Mouse (Mus musculus) frontal cortex, postnatal 36 days (tissue): ENCODE results near the gene Epb41l2.

ENCODE experiments used
- DNase-seq, 2 experiments: peaks; one replicate each; pipeline ENCODE4 v3.0.0; 2022; ENCODE audit warnings: low spot score in 2 of 2

Epb41l2 gene

DNA sequence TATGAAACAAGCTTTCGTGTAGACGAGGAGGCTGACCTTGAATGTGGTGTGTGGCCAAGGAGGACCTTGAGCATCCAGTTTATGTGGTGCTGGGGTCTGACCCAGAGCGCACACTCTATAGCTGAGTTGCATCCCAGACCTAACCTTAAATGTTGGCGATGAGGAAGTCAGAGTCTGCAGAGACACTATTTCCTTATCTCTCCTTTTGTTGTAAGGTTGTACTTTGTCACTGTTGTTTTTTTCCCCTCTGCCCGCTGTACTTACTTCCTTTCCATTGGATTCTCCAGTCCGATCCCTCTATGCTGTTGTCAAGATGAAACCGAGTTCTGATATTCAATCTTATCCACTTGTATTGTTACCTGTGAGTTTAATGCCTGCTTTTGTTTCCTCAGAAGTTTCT, 5.6 kb downstream of the Epb41l2 start:
- no peak for DNase-seq

DNA sequence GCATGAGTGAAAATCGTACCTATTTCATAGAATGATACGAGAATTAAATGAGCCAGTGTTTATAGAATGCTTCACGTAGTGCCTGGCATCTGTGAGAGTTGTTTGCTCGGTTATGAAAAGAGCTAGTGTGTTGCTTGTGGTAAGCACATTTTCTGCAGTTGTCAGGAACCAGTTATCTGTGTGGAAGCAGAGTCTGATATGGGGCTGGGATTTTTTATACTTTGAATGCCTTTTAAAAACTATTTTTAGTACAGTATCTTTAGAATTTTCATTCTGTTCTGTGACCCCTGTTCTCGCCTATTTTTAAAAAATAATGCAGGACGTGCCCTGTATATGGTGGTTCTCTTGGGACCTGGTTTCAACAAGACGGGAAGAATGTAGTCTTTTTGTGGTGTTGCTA, 6.1 kb downstream of the Epb41l2 start:
- DNase-seq = no peak

DNA sequence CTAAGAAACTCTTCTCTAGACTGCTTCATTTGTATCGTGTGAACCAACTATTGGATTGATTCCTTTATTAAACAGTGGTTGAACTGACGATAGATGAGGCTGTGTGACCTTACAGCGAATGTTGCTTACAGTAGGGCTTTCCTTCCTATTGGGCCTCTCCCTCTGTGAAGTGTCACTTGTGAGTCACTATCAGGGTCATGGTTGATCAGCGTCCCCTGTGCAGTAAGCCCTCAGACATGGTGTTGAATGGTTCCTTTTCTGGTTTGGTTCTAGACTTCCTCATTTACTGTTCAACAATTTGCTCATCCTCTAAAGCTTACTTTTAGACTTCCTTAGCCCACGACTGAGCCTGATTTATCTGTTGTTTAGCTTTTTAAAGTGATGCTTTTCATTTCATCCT, 7.1 kb downstream of the Epb41l2 start:
- DNase-seq = no peak

DNA sequence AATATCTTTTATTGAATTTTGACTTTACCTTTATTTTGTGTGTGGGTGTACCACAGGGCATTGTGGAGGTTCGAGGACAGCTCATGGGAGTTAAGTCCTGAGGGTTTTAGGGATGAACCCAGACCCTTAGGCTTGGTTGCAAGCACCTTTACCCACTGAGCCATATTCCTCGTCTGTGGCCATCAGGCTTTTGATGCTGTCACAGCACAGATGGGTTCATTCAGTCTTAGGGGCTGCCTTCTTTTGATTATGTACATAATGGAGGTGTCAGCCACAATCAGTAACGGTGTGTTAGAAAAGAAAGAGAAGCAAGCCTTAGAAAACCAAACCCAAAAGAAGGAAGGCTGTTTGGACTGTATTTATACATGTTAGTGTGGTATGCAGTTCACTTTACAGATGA, 9.3 kb downstream of the Epb41l2 start:
- DNase-seq = no peak

DNA sequence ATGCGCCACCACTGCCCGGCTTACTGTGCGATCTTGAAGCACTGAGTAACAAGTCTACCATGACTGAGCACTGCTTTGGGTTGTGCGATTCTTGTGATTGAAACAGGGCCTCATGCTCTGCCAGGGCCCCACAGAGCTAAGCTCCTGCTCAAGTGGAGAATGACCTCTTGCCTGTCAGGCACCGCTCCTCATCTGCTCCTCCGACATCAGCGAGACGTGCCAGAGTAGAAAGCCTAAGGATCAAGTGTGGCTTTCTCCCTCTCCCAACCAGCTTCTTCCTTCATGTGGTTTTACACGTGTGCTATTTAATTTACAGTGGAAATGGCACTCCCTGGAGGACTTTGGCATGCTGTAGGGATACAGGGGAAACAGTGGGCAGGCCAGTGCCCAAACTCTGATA, 10.1 kb downstream of the Epb41l2 start:
- DNase-seq = no peak

DNA sequence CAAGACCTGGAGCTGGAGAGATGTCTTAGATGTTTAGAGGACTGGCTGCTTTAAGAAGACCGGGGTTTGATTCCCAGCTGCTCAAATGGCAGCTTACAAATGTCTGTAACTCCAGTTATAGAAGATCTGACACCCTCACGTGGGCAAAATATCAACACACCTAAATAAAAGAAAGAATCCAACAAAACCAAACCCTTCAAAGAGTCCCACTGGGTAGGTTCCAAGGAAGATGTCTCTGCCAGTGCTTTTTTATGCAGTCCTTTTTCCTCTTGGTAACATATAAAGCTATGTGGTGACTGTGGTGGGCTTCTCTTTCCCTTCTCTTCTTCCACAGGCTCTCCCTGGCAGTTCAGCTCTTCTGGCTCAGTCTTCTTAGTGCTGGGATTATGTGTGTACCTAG, 11.7 kb downstream of the Epb41l2 start:
- no peak for DNase-seq

DNA sequence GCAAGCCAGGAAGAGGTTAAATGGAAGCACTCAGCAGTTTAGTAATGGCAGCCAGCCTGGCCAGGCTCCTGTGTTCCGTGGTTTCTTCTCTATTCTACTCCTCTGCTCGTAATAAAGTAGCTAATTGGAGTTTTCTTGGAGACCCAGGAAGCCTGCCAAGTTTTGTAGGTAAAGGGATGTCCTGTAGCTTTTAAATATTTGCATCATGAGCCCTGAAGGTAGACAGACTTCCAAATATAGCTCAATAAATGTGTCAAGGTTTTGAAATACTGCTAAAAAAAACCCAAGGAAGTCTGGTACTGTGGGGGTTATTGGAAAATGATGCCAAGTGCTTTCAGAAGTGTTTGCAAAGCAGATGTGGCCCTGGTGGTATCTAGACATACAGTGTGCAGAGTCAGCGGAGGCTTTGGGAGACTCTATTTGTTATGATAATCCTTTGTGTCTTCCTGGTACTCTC, 12.3 kb downstream of the Epb41l2 start:
- no peak for DNase-seq

DNA sequence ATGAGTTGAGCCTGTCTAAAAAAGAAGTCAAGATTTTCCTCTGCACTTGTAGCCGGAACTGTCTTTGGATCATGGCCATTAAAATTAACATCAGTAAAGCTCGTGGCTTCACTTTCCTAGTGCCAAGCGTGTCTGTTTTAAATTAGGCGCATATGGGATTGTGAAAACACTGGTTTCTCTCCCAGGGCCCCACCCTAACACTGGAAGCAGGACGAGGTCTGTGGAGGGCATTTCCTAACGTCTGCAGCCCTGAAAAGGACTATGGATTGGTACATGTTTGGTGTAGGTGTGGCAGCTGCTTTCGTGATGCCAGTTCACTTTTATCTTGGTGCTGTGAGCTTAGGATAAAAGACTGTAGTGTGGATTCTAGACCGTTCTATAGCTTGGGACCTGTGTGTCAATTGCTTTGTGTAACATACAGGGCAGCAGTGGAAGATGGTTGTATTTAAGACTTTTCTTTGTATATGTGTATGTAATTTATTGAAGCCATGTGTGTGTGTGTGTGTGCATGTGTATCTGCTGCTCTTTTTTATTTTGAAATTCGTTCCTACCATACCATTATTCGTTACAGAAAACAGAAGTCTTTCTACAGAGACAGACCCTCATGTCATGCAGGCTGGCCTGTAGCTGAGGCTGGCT, 13.0 kb downstream of the Epb41l2 start:
- no peak for DNase-seq

DNA sequence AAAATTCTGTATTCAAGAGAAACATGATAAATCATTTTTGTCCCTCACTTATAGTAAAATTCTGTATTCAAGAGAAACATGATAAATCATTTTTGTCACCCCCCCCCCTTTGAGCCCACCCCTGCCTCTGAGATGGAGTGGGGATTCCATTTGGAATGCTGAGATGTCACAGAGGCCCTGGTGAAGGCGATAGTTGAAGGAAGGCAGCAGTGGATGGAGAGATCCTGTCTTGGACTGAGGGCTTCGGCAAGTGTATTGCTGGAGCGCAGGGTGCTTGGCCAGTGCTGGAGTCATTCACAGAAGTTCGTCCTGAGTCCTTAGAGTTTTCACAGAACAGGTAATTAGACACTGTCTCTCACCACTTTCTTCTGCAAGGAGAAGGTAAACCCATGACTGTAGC, 15.4 kb downstream of the Epb41l2 start:
- DNase-seq = no peak

DNA sequence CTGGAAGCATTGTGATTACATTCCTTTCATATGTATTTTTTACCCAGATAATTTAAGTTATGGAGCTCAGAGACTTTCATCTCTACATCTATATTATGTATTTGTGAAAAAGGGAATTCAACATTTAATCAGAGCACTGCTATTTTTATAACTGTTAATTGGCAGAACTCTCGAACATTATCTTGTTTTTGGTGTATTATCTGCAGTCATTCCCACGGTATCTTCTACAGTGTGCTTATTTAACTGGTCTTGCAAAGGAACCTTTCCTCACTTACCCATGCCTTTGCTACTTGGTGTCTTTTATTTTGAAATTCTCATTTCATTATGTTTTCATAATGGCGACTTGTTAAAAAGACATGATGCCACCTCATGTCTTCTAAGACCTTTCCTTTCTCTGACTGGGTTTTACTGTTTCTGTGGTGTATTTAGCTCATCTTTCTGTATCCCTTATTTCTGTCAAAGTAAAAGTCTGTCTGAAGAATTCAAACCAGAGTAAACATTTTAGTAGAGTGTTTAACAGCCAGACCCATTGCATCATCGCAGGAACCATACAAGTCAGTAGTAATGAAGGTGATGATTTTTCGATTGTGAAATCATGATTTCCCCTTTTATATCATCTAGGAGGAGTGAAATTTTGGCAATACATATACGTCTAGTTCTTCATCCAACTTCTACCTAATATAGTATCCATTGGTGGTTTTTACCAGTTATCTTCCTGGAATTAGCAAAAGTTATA, 21.3 kb downstream of the Epb41l2 start:
- DNase-seq = no peak

DNA sequence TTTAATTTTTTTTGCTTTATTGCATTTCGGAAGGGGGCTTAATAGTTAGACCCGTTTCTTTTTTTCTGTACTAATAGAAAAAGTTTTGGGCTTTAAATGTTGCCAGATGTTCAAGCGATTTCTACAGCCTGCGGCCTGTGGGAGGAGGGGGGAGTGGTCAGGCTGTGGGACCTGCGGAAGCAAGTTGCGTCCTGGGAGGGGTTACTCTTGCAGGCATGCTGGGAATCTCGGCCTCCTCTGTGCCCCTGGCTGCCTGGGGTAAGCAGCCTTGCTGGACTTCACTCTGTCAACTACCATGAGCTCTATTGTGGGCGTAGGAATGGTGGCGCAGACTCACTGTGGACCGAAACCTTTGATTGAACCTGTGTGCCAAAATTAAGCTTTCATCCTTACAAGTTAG, 22.4 kb downstream of the Epb41l2 start:
- DNase-seq = no peak

DNA sequence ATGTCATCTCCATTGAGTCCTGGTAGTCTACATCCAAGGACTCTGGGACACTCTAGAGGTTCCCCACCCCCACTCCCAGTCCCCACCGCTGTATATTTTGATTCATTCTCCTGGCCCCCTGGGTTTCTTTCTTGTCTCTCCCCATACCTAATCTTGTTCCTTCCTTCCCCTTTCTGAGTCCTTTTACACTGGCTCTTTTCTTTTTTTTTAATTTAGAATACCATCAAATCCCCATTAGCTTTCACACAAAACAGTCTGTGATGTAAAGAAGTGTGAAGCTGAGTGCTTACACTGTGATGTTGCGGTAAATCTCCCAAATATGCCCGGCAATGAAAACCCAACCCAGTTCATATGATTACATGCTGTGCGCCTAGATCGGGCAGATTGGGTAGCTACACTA, 23.6 kb downstream of the Epb41l2 start:
- DNase-seq = no peak

DNA sequence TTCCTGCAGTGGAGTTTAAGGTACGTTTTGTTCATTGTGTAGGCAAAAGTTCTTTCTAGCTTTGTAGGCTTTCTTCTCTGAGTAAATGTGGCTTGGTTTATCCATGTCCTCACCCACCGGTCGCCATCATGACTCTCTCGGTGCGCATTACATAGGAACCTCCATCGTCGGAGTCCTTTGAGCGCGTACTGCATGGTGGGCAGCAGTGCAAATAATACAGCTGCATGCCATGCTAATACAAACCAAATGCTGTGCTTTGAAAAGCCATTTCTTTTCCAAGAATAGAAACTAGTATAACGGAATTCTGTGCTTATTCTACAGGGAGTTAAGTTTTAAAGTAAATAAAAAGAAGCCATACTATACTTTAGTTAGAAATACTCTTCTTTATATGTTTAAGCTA, 24.8 kb downstream of the Epb41l2 start:
- no peak for DNase-seq

DNA sequence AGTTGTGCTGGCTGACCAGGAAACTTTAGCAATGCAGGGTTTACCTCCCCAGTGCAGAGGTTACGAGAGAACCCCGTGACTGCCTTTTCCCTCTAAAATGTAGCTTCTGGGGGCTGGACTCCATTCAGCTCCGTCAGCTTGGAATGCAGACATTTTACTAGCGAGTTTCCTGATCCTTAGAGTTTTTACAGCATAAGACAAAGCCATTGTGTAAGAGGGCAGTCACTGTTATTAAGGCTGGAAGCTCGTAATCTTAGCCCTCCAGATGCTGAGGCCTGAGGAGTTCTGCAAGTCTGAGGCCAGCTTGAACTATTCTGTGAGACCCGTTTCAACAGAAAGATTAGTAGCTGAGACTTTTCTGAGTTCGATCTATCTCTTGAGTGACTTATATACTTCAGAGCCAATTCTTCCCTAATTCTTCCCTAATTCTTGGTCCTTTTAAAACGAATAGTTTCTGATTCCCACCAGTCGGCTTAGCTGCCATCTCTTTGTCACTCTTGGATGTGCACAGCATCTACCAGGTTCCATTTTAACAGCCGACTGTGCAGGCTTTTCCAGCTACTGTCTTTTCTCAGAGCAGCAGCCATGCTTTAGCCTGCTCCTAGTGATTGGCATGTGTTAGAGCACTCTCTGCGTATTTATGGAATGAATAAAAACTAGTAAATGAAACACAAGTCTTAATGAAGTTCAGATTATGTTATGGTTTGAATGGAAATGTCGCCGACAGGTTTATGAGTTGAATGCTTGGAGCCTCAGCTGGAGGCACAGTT, 26.4 kb downstream of the Epb41l2 start:
- no peak for DNase-seq

DNA sequence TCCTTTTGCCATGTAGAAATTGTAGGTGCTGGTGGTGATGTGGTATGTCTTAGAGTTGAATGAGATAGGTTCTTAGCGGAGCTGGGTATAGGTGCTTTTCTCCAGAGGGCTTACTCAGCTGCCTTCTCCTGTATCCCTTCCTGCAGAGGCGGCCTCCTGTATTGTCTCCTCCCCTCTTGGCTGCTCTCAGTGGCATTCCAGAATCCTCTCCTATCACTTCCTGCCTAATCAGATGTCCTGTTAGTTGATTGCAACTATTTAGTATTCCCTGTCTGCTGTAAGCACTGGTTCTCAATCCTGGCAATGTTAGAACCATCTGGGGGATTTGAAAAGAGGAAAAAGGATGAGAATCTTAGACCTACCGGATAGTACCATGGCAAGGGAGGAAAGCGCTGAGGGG, 27.3 kb downstream of the Epb41l2 start:
- no peak for DNase-seq

DNA sequence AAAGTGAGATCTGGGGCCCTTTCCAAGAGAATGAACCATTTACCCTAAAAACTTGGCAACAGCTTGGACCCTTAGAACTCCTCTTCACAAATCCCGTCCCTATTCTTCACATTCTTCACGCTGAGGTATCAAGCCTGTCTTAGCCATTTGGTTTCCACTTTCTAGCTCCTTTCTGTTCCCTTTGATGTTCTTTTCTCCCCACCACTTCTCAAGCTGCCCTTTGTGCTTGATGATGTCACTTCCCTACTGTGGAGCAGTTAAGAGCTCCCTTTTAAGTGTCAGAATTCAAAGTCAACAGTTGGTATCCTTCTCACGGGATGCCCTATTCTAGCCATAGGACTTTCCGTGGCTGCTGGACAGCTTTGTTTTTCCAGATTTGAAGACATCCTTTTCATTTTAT, 27.7 kb downstream of the Epb41l2 start:
- DNase-seq = no peak

DNA sequence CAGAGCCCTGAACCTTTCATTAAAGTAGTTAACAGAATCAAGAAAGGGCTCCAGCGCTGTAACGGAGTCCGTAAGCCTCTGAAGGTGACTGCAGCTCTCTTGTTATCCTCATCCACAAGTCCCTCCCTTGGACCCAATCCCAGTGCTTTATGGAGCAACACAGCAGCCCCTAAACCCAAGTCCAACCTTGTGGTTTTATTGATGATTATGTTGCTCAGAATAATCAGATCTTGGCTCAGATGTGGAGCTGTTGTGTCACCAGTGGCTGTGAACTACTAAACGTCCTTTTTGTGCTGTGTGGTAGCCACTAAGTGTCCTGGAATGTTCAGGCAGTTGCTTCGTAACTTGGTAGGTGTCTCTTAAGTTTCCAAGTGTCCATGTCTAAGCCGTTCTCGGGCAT, 33.2 kb downstream of the Epb41l2 start:
- DNase-seq = no peak

DNA sequence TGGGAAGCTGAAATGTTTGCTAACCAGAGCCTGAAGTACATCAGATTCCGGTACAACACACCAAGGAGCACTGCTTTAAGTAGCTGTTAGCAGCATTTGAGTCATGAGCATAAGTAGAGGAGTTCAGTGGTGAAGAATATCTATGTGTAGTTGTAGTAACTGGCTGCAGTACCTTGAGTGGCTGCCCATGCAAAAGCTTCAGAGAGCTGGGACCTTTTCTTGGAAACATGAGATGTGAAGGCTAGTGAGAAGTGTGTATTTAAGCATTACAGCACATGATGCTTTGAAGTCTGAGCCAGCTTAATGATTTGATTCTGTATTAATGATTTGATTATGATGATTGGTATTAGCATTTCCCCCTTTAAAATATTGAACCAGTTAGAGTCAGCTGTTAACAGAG, 34.1 kb downstream of the Epb41l2 start:
- DNase-seq = no peak

DNA sequence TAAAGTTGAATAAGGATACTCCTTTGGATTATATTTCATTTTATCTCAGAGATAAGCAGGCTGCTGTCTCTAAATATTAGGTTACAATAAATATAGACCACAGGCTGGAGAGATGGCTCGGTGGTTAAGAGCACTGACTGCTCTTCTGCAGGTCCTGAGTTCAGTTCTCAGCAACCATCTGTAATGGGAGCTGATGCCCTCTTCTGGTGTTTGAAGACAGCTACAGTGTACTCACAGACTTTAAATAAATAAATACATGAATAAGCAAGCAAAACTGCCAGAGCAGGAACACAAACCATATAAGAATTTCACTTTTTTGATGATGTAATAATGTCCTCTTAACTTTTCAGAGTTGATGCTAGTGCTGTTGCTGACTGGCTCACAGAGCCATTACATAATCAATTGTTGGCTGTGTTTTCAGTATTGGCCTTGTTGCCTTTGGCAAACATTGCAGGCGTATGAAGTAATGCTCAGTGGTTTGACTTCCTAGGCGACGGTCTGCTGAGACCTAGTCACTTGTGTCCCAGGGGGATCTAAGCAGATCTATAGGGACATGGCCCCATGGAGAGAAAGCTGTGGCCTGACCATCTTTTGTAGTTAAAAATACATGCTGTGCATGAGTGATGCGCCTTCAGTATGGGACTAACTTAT, 35.8 kb downstream of the Epb41l2 start:
- no peak for DNase-seq

DNA sequence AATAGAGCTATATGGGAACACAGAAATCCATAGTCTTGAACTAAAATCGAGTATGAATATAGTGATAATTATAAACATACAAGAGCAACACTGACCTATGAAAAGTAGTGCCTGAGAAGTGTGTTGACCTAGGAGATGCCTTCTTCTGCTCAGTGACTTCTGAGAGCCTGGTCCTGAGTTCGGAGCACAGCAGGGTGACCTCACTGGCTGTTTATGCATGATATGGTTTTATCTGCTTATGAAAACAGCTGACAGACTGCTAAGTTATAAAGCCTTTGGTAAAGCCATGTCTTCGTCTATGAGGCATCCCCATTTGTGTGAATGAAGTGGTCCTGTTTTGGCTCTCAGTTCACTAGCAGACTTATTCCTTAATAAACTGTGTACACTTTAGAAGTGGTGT, 37.3 kb downstream of the Epb41l2 start:
- no peak for DNase-seq

DNA sequence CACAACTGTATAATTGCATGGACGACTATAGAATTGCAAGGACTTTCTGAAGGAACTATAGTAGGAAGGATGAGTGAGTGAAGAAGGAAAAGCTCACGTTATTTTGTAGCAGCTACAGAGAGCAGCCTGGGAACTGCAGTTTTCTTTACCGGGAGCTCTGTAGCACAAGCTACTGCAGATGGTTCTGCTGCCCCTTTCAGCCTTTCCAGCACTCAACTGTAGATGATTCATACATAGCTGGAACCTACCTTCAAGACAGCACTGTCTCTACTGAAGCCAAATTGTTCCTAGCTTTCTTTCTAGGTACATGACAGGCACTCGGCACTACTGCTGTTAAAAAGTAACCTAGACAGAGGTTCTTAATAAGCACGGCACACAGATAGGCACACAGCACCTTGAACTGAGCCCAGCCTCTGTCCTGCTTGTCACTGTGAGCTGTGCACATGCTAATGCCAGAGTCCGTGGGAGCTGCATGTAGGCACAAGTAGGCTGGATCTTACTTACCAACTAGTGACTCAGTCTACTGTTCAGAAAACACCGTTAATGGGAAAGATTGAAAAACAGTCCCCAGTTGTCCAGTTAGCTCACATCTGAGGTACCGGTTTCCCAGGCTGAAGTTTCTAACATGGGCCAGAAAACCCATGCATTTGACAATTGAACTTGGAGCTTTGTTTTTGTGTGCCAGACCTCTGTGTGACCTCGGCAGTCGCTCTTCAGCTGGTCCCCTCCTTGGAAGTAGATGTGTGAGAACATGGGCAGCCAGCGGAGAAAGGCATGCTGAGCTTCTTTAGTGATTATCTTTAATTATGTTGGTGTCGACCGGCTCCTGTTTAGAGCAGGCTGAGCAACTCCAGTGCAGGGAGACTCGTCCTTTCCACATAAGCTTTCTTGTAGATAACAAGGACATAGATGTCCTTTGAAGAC, 38.4 kb downstream of the Epb41l2 start:
- DNase-seq = peak; percentile 11 to 31
